Mouse (Mus musculus) G1E (cell line): ENCODE measurements at regions not wholly inside any gene's neighbourhood (a gene's known extent, or its start where the extent isn't known, plus 50 kb on each side); places are given as distances from the start of the nearest gene placed in this dataset.

ENCODE experiments used
- ATAC-seq: 2 replicates; pipeline ENCODE4 v1.8.0; 2016; ENCODE audit warnings: mild to moderate bottlenecking; ENCODE audit not compliant: insufficient number of reproducible peaks, poor library complexity, low FRiP score, severe bottlenecking; ENCODE audit errors: extremely low read depth
- DNase-seq: peaks from one replicate; pipeline ENCODE4 v3.0.0; 2012; ENCODE audit warnings: low spot score
- H3K27me3 ChIP-seq: 2 replicates; pipeline ENCODE4 v1.6.1; 2012; ENCODE audit warnings: mild to moderate bottlenecking, low read length, inconsistent platforms; ENCODE audit not compliant: insufficient read depth
- H3K36me3 ChIP-seq: replicated peaks from 2 replicates; pipeline ENCODE3; 2012; ENCODE audit warnings: mild to moderate bottlenecking, inconsistent platforms
- H3K4me1 ChIP-seq: 2 replicates; pipeline ENCODE4 v1.6.1; 2012; ENCODE audit warnings: low read depth, low read length, inconsistent platforms, mixed read lengths; ENCODE audit not compliant: insufficient read depth
- H3K4me3 ChIP-seq: 2 replicates; pipeline ENCODE4 v1.5.1; 2012; ENCODE audit warnings: low read depth, mild to moderate bottlenecking, inconsistent platforms, low read length, moderate library complexity, mixed read lengths
- H3K9me3 ChIP-seq: replicated peaks from 2 replicates; pipeline ENCODE4 v1.6.1; 2012; ENCODE audit warnings: inconsistent platforms
- CTCF ChIP-seq: IDR thresholded peaks from 2 replicates; pipeline ENCODE4 v1.5.1; 2012; ENCODE audit warnings: low read depth, low read length, inconsistent platforms, mixed read lengths
- GATA1 ChIP-seq: IDR thresholded peaks from 2 replicates; pipeline ENCODE4 v1.6.1; 2012; ENCODE audit warnings: borderline replicate concordance, low read length, inconsistent platforms, mixed read lengths
- GATA2 ChIP-seq: IDR thresholded peaks from 2 replicates; pipeline ENCODE4 v1.6.1; 2012; ENCODE audit warnings: low read depth, low read length, inconsistent platforms, borderline replicate concordance
- POLR2AphosphoS5 ChIP-seq: IDR thresholded peaks from 2 replicates; pipeline ENCODE4 v1.6.1; 2012; ENCODE audit warnings: low read depth, low read length, inconsistent platforms; ENCODE audit not compliant: insufficient replicate concordance
- TAL1 ChIP-seq: conservative IDR thresholded peaks from 2 replicates; pipeline ENCODE4 v1.6.1; 2012; ENCODE audit warnings: low read depth, low read length, inconsistent platforms, mixed read lengths

DNA sequence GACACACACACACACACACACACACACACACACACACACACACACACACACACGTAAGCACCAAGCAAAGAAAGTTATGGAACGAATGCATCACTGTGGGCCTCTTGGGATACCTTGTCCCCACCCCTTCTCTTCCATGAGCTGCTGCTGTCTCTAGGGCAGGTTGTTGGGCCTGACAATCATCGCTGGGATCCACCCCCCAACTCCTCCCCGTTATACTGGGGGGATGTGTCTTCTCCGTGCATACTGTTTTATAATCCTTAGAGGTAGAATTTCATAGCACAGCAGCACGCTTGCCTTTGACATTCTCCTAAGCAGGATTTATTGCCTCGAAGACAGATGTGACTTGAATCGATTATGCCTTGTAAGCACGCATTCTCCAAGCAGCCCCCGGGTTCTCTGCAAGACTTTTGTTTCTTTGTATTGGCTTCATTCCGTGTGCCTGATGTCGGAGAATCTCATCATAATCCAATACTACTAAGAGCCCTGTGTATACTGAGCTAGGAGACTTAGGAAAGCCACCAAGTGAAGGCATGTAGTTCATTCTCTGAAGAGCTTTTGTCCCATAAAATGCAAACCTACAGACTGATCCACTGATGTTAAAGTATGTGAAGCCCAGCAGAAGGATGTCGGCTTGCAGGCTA lies 386.4 kb downstream of the Prdm2 start:
- ATAC-seq, result no peak
- H3K27me3 ChIP-seq, result no peaks in the 10 kb centered on the region
- peaks cover 52% of the 10 kb centered on the region for H3K9me3 ChIP-seq
- no peak for DNase-seq
- no peak overlapping the region for H3K4me3 ChIP-seq
- H3K36me3 ChIP-seq, result no peaks in the 10 kb centered on the region
- TF ChIP-seq CTCF, result no peak
- no peak for TF ChIP-seq GATA1
- no peak for TF ChIP-seq POLR2AphosphoS5
- no peak for TF ChIP-seq TAL1
- no peak for TF ChIP-seq GATA2
- no peaks in the 10 kb centered on the region for H3K4me1 ChIP-seq

DNA sequence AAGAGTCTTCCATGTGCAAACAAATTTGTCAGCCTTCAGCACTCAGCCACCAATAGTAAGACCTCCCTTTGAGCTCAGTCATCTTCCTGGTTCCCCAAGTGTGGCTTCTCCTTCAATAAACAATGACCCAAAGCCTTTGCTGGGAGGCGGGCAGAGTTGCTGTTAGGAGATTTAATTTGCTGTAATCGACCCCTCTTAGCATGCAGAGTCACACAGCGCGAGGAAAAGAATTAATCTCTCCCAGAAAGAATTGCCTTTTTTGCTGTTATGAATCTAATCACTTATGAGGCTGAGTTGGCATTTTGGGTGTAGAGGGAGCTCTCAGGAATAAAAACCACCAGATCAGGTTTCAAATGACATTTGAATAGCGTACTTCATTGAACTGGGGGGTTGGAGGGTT lies 387.0 kb downstream of the Prdm2 start:
- TF ChIP-seq POLR2AphosphoS5, result no peak
- no peak for TF ChIP-seq GATA1
- no peak for TF ChIP-seq GATA2
- TF ChIP-seq CTCF, result no peak
- no peak for TF ChIP-seq TAL1
- peaks cover 54% of the 10 kb centered on the region for H3K9me3 ChIP-seq
- H3K36me3 ChIP-seq, result no peaks in the 10 kb centered on the region
- ATAC-seq (no peak), DNase-seq (no peak)
- H3K4me3 ChIP-seq, result no peak overlapping the region
- no peaks in the 10 kb centered on the region for H3K27me3 ChIP-seq
- no peaks in the 10 kb centered on the region for H3K4me1 ChIP-seq

DNA sequence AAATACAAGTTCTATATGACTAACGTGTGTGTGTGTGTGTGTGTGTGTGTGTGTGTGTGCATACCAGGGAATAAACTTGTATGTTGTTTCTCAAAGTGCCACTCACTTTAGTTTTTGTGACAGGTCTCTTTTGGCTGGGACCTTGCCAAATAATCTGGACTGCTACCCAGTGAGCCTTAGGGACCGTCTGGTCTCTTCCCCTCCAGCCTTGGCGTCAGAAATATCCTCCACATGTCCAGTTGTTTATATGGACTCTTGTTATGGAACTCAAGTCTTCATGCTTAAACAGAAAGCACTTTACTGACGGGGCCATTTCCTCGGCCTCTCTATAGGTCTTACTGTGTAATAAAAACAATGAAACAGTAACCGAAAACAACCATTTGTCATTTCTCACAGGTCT lies 394.4 kb downstream of the Prdm2 start:
- no peaks in the 10 kb centered on the region for H3K27me3 ChIP-seq
- ATAC-seq (no peak), DNase-seq (no peak)
- H3K4me3 ChIP-seq, result no peak overlapping the region
- no peaks in the 10 kb centered on the region for H3K36me3 ChIP-seq
- H3K4me1 ChIP-seq, result no peaks in the 10 kb centered on the region
- peaks cover 71% of the 10 kb centered on the region for H3K9me3 ChIP-seq
- no peak for TF ChIP-seq POLR2AphosphoS5
- no peak for TF ChIP-seq TAL1
- TF ChIP-seq GATA2, result no peak
- no peak for TF ChIP-seq CTCF

DNA sequence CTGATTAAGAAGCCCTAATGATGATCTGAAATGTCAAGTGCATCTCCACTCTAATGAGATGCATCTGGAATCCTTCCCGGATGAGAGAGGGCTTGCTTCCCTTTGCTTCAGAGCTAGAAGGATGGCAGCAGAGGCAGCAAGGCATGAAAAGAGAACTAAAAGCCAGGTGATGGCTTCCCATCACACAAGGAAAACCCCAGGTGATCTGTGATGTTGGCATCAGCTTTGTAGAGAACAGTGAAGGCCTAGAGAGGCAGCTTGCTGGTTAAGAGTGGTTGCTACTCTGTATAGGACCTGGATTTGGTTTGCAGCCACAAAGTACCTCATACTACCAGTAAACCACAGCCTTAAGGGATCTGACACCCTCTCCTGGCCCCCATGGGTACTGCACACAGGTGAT lies 395.8 kb downstream of the Prdm2 start:
- Histone ChIP-seq H3K27me3 (no peaks in the 10 kb centered on the region), H3K9me3 (peaks cover 72% of the 10 kb centered on the region), H3K4me1 (no peaks in the 10 kb centered on the region), H3K36me3 (no peaks in the 10 kb centered on the region), H3K4me3 (no peak overlapping the region)
- no peak for TF ChIP-seq POLR2AphosphoS5
- TF ChIP-seq CTCF, result no peak
- no peak for TF ChIP-seq GATA2
- no peak for TF ChIP-seq GATA1
- no peak for TF ChIP-seq TAL1
- ATAC-seq, result no peak
- DNase-seq, result no peak

DNA sequence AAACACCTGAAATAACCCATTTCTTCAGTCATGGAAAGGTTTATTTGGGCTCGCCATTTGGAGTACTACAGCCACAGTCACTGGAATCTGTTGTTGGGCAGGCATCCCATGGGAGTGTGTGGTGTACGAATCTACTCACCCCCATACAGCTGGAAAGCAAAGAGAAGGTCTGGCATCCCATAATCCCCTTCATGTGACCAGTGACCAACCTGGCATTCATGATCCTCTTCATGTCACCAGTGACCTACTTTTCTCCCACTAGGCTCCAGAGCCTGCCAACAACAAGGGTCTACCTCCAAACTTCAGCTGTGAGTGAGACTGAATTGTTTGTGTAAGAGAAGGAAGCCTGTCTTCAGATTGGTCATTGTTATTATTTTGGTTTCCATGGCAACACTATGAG lies 409.0 kb downstream of the Prdm2 start:
- TF ChIP-seq GATA1 (no peak), GATA2 (no peak), CTCF (no peak), TAL1 (no peak), POLR2AphosphoS5 (no peak)
- ATAC-seq (no peak), DNase-seq (no peak)
- H3K4me3 ChIP-seq, result no peak overlapping the region
- H3K4me1 ChIP-seq, result no peaks in the 10 kb centered on the region
- H3K36me3 ChIP-seq, result no peaks in the 10 kb centered on the region
- peaks cover 63% of the 10 kb centered on the region for H3K9me3 ChIP-seq
- no peaks in the 10 kb centered on the region for H3K27me3 ChIP-seq

DNA sequence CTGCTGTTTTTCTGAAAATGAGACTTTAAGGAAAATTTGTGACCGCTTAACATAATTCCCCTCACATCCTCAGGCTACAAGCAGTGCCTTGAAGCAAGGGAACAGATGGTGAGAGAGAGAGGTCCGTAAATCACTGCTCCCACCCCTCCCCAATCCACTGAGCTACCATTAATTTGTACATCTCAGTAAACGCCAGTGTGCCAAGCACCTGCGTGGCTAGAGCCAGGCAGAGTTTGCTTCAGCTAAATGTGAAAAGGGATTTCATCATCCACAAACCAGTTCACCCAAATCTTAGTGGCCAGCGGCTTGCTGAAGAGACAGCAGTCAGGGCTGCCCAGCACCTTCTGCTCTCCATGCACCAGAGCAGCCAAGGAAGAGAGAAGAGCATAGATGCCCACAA lies 413.5 kb downstream of the Prdm2 start:
- Histone ChIP-seq H3K9me3 (peaks cover 66% of the 10 kb centered on the region), H3K36me3 (no peaks in the 10 kb centered on the region), H3K27me3 (no peaks in the 10 kb centered on the region), H3K4me3 (no peak overlapping the region), H3K4me1 (no peaks in the 10 kb centered on the region)
- DNase-seq (no peak), ATAC-seq (no peak)
- TF ChIP-seq GATA2, result no peak
- no peak for TF ChIP-seq TAL1
- TF ChIP-seq CTCF, result no peak
- no peak for TF ChIP-seq GATA1
- no peak for TF ChIP-seq POLR2AphosphoS5

DNA sequence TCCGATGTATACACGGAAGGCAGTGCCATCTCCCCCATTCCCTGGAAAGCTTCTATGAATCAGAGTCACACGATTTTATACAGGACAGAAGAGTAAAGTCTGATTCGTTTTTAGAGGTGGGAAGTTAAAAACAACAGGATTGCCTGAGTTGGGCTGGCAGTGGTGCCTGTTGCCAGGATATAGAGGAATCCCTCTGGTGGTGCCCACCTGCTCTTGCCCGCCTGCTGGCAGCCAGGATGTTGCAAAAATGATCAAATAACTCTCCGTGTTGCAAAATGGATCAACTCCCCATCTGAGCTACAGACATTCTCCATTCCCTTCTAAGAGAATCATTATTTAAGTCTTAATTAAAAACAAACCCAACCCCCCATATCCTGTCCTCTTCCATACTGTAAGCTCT lies 414.0 kb downstream of the Prdm2 start:
- peaks cover 61% of the 10 kb centered on the region for H3K9me3 ChIP-seq
- no peak for ATAC-seq

More for the DNA sequence above, 414.0 kb downstream of the Prdm2 start:
- Histone ChIP-seq H3K36me3 (no peaks in the 10 kb centered on the region), H3K4me3 (no peak overlapping the region), H3K4me1 (no peaks in the 10 kb centered on the region), H3K27me3 (no peaks in the 10 kb centered on the region)
- no peak for TF ChIP-seq GATA2
- TF ChIP-seq POLR2AphosphoS5, result no peak
- no peak for TF ChIP-seq CTCF
- TF ChIP-seq GATA1, result no peak
- no peak for TF ChIP-seq TAL1
- no peak for DNase-seq
